Mouse (Mus musculus): ENCODE measurements at regions not wholly inside any gene's neighbourhood (a gene's known extent, or its start where the extent isn't known, plus 50 kb on each side); places are given as distances from the start of the nearest gene placed in this dataset.

DNA sequence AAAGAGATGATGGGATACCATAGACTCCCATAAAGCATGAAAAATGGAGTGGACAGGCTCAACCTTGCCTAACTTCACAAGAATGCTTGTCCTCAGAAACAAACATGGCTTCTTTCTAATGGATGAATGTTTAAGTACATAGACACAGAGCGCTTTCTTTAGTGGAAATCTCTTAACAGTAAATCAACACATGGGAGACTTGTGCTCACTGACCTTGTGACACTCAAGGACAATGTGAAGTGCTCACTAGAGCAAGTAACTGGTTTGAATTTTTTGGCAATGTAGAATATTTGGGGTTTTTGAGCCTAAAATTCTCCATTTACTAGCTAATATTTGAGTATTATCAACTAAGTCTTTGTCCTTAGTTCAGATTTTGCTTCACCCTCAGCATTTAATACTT lies 88.0 kb downstream of the Tent5c start:
- DNase-seq, result no peak

- no peak for DNase-seq
Measured at GRCm38 (mm10) chr3:100397491-100397890, 91.6 kb downstream of the Tent5c start.

DNA sequence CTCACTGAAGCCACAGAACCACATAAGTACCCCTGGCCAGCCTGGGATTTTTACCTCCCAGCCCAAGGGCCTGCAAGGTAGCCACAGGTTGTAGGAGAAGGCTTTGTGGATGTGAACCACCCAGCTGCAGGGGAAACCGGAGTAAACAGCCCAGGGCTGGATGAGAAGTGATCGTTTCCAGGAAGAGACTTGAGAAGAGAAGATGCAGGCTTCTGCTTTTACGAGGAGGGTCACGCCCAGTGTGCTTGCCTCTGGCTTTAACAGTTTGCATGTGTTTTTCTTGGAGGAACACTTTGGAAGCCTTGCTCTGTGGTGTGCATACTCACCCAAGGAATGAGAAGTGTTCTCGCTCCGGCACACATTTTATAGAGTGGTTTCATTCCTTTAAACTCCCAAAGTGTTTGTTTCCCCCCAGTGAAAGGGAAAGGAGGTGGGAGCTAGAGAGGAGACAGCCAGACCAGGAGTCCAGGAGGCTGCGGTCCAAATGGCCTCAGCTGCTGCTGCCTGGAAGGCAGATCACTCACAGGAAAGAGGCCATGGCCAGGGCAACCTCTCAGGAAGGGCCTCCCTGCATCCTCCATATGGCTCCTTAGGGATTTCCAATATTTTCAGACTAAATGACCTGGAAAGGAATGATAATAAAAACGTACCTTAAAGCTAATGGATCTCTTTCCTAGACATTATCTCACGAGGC lies 94.1 kb downstream of the Tent5c start:
- DNase-seq, result no peak

DNA sequence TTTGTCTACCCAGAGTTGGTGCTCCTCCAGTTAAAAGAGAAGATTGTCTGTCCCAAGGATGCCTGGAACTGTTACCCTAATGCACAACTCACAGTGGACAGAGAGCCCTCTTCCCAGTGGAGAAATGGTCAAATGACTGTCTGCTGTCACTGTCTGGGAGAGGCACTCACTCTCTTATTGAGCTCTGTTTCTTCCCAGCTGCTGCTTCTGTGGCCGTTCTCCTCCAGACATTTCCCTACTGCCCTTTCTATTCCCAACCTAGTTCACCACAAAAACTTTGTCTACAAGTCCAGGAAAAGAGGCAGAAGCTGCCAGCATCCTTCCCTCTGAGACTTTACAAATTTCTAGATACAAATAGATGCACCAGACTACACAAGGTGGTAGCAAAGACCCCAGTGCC lies 95.2 kb downstream of the Tent5c start:
- DNase-seq, result no peak

DNA sequence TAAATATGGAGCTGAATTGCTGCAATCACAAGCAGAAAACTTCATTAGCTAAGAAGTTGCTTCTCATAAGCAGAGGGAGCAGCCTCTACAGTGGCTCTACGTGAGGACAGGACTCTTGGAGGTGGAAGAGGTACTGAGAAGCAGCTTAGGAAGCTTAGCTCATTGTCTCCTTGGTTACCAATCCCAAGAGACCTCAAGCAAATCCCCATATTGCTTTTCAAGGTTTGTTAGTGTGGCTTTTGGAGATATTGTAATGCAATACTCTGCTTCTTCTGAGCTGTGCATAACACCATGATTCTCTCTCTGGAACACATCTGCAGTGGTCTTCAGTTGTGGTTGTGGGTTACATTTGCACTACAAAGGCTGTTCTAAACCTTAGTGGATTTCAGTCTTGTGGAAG lies 106.9 kb downstream of the Tent5c start:
- DNase-seq, result no peak

GRCm38 (mm10) chr3:100381363-100381762 lies 107.8 kb downstream of the Tent5c start:
- no peak for DNase-seq

GRCm38 (mm10) chr3:100376162-100376561 lies 113.0 kb downstream of the Tent5c start:
- DNase-seq, result no peak

GRCm38 (mm10) chr3:100366884-100367840 lies 122.0 kb downstream of the Tent5c start:
- DNase-seq, result peak; percentile 28 to 44

GRCm38 (mm10) chr3:100366447-100366846 lies 122.7 kb downstream of the Tent5c start:
- DNase-seq, result peak; percentile 19 to 43

GRCm38 (mm10) chr3:100365354-100365945 lies 123.7 kb downstream of the Tent5c start:
- DNase-seq, result no peak

DNA sequence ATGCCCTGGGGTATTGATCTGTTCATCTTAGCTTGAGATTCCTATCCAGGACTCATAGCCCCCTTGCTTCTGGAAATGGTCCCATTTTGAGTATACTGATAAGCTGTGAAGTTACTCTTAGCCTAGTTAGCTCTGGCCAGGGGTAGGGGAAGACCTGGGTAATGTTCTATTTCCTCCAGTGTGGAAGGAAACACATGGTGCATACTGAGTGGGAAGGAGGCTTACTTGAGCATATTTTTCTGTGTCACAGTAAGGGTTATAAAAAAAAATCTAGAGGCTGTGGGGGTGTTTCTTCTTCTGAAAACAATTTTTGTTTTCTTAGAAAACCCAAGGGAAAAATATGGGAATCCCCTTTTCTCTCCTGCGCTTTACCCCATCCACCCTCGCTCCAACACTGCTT lies 124.4 kb downstream of the Tent5c start:
- no peak for DNase-seq

DNA sequence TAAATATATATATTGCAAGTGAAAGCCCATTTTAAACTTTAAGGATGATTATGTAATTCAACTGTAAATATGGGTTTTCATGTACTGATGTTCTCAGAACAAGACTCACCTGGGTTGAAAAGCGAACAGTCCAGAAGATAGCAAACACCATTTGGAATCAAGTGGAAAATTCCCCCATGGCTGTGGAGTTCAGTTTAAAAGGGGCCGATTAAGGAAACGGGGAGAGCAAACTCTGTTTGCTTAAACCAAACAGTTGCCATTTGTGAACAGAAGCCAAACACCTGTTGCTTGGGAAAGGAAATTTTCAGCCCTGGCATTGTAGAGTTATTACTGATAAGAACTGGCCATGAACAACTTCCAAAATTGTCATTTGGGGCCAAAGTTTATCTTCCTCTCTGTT lies 126.1 kb downstream of the Tent5c start:
- DNase-seq, result no peak

DNA sequence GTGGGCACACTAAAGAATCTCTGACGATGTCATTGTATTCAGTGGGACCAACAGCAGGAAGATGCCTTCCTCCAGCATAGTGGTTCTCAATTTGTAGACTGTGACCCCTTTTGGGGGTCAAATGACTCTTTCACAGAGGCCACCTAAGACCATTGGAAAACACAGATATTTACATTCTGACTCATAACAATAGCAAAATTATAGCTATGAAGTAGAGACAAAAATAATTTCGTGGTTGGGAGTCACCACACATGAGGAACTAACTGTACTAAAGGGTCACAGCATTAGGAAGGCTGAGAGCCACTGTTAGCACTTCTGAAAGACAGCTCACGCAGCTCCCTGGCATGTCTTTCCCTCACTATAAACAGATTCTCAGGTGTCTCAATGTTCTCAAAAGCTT lies 129.1 kb downstream of the Tent5c start:
- no peak for DNase-seq

DNA sequence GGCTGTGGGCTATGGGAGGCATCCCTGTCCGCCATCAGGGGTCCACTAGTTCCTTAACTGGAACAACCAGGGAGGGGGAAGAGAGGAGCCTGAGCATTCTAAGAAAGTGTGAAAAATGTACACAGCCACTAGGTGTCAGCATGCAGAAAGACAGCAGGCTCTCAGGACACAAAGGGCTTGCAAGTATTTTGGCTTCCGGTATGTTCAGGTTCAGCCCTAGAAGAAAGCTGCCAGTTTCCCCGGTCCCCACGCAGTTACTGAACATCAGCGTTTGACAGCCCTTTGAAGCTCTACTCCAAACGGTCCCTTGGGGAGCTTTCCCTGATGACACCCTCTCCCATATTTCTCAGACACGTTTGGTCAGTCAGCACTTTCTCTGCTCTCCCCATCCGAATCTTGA lies 130.1 kb downstream of the Tent5c start:
- DNase-seq, result peak; percentile 48 to 61

- no peak for DNase-seq
Measured at GRCm38 (mm10) chr3:100333478-100333877, 155.6 kb downstream of the Tent5c start.

DNA sequence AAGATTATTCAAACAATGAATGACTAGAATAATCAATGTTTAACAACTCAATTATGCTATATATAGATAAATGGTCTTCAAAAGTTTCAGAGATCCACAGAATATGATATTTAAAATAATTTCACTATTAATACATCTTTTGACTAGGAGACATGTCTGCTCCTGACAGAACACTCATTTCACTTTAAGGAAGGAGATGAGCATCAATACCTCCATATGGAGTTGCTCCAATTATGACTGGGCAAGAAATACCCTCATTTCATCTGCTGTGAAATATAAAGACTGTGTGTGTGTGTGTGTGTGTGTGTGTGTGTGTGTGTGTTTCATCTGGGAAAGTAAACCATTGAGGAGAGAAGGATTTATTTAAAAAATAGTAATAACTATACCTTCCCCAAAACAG lies 156.2 kb upstream of the Wdr3 start:
- DNase-seq, result no peak

DNA sequence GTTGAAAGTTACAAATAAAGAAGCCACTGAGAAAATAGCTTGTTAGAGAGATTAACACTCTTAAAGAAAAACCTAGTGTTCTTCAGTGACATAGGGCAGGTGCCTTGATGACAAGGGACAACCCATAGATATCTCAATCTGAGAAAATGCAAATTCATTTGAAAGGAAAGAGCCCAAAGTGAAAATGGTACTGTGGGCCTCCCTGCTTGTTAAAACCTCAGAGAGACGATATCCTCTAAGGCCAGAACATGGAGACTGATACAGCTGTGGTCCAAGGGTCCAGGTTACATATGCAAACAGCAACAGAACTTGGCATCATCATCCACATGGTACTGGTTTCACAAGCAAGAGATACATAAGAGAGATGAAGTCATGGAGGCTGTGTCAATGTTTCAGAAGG lies 125.6 kb upstream of the Wdr3 start:
- no peak for DNase-seq

DNA sequence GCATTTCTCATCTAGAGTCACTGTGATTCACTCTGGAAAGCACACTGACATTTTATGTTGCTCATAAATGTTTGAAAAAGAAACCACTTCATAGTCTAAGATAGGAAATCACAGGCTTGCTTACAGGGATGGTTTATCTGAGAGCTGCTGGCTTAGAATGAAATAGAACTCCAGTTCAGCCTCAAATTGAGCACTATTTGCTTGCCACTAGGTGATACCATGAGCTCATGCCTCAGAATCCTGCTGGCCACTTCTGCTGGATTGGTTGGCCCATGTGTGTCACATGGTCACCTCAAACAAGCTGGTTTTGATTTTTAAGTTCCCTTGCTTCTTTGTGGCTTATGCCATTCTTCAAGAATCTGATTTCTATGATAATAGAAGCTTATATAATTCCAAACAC lies 104.8 kb upstream of the Wdr3 start:
- no peak for DNase-seq

DNA sequence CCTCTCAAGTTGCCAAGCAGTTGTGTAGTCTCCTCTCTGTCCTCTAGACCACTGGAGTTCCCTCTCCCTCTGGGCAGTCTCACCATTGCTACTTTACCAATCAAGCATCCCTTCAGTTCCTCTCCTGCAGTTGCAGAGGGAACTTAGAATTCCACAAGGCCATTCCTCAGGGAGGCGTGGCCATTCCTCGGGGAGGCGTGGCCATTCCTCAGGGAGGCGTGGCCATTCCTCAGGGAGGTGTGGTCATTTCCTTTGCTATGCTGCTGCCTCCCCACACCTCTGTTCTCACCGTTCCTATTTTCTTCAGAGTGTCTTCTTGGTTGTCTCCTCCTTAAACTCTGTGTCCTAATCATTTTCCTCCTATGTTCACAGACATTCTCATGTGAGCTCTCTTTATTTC lies 102.8 kb upstream of the Wdr3 start:
- no peak for DNase-seq
